Mouse (Mus musculus) adrenal gland, adult 18-20 months (tissue): ENCODE data around the gene Tln1. TPM values are rescaled to one million over a fixed set of nuclear protein-coding genes. Genes with fewer than 3 reads are reported as not detected.

Source experiments
- DNase-seq, 2 experiments: peaks; one replicate each; pipeline ENCODE4 v3.0.0; 2021 to 2022; ENCODE audit warnings: low spot score in 2 of 2
- total RNA-seq, 2 experiments: library from RNA; stranded (reverse); gene quantifications; 1 replicate in 1 of 2; 2 replicates in 1 of 2; pipeline ENCODE4 v1.2.3; 2021

The Tln1 gene
- total RNA-seq, 2 experiments from 2014 or later: 167 to 208 TPM

GRCm38 (mm10) chr4:43481894-43482456 is 80.5 kb downstream of the Tln1 start:
- DNase-seq: no peak

Other genes with a start within 250 kb of the Tln1 start
- 10 to 100 TPM; 36.9 to 39.9 TPM for gene Rusc2, start 180.7 kb downstream of the Tln1 start, total RNA-seq
- not detected for gene Fam166b, start 133.6 kb downstream of the Tln1 start, total RNA-seq
- gene Tesk1, start 120.8 kb downstream of the Tln1 start, total RNA-seq: 10 to 100 TPM; 67.6 to 72.3 TPM
- gene Cd72, start 108.1 kb downstream of the Tln1 start, total RNA-seq: 1 to 10 TPM; 2.6 to 2.8 TPM
- gene Sit1, start 79.0 kb downstream of the Tln1 start, total RNA-seq: under 1 TPM in 1 of 2 experiments, not detected in 1; 0.38 TPM
- gene Ccdc107, start 69.8 kb downstream of the Tln1 start, total RNA-seq: 10 to 100 TPM; 49.7 to 58.0 TPM
- 1 to 10 TPM; 1.1 to 1.9 TPM for gene Arhgef39, start 63.0 kb downstream of the Tln1 start, total RNA-seq
- under 1 TPM; 0.56 to 0.61 TPM for gene Car9, start 55.7 kb downstream of the Tln1 start, total RNA-seq
- 10 to 100 TPM; 33.4 to 61.7 TPM for gene Tpm2, start 38.9 kb downstream of the Tln1 start, total RNA-seq
- gene Creb3, start 359 bp downstream of the Tln1 start, total RNA-seq: 100 to 1,000 TPM in 1 of 2 experiments, 10 to 100 TPM in 1; 95.8 to 144 TPM
- 10 to 100 TPM; 40.7 to 48.7 TPM for gene Rgp1, start 16.0 kb upstream of the Tln1 start, total RNA-seq
- 1 to 10 TPM; 8.2 to 8.3 TPM for gene Gba2, start 16.2 kb upstream of the Tln1 start, total RNA-seq
- under 1 TPM; 0.70 to 0.73 TPM for gene Msmp, start 21.8 kb upstream of the Tln1 start, total RNA-seq
- gene Npr2, start 69.2 kb upstream of the Tln1 start, total RNA-seq: 10 to 100 TPM; 24.9 to 42.4 TPM
- under 1 TPM; 0.53 to 0.54 TPM for gene Spag8, start 90.9 kb upstream of the Tln1 start, total RNA-seq
- 100 to 1,000 TPM in 1 of 2 experiments, 10 to 100 TPM in 1; 79.2 to 121 TPM for gene Hint2, start 93.8 kb upstream of the Tln1 start, total RNA-seq
- gene Tmem8b, start 106.3 kb upstream of the Tln1 start, total RNA-seq: 1 to 10 TPM; 5.2 to 7.5 TPM
- gene Fam221b, start 106.5 kb upstream of the Tln1 start, total RNA-seq: under 1 TPM; 0.19 to 0.40 TPM
- gene Olfr70, start 138.1 kb upstream of the Tln1 start, total RNA-seq: not detected
- gene Olfr71, start 147.6 kb upstream of the Tln1 start, total RNA-seq: not detected
- 1 to 10 TPM; 2.4 to 6.4 TPM for gene Hrct1, start 164.5 kb upstream of the Tln1 start, total RNA-seq
- gene Spaar, start 167.3 kb upstream of the Tln1 start, total RNA-seq: 1 to 10 TPM; 1.6 to 2.3 TPM
- gene Olfr159, start 208.3 kb upstream of the Tln1 start, total RNA-seq: not detected